Mouse (Mus musculus): Measurements from ENCODE around the gene Tesk1. TPM values are rescaled to one million over a fixed set of nuclear protein-coding genes. Genes with fewer than 3 reads are reported as not detected.

Gene Tesk1
- polyA plus RNA-seq, 1 experiment from 2014 or later: 10.7 TPM

- peaks cover 8% of the 10 kb centered on the region; the same call in 1 of the 2 replicates for H3K4me1 ChIP-seq (replicated peaks; ENCODE audit: control insufficient read depth, insufficient read depth, low read length)
- DNase-seq (ENCODE audit: low spot score) (peak; percentile 61), ATAC-seq (replicated peaks; ENCODE audit: low FRiP score) (0 out of 2 replicates have a peak, but pooled peaks have one; percentile 27)
- no peak overlapping the region for H3K4me3 ChIP-seq (ENCODE audit: low read depth, low read length)
- no peak overlapping the region for H3K27ac ChIP-seq (ENCODE audit: low read depth, low read length)
- 27% methylated on average over 10 of the region's 10 CpGs for WGBS
- H3K36me3 ChIP-seq (ENCODE audit: control insufficient read depth, insufficient read depth, low read length): no peaks in the 10 kb centered on the region
- no peaks in the 10 kb centered on the region for H3K27me3 ChIP-seq (ENCODE audit: control insufficient read depth, insufficient read depth, low read length)
- no peak overlapping the region for H3K4me2 ChIP-seq (ENCODE audit: low read depth, low read length, severe bottlenecking)
- H3K9ac ChIP-seq (ENCODE audit: low read length): no peak overlapping the region
- H3K9me3 ChIP-seq (ENCODE audit: control insufficient read depth, low read length): no peaks in the 10 kb centered on the region
These were observed 40.8 kb upstream of the Tesk1 start for GRCm38 (mm10) chr4:43400976-43401375.

GRCm38 (mm10) chr4:43401486-43401885 lies 40.3 kb upstream of the Tesk1 start:
- DNase-seq (ENCODE audit: low spot score) (peak; percentile 40), ATAC-seq (replicated peaks; ENCODE audit: low FRiP score) (no peak)
- Histone ChIP-seq H3K4me3 (ENCODE audit: low read depth, low read length) (no peak overlapping the region), H3K4me2 (ENCODE audit: low read depth, low read length, severe bottlenecking) (no peak overlapping the region), H3K9me3 (ENCODE audit: control insufficient read depth, low read length) (no peaks in the 10 kb centered on the region), H3K9ac (ENCODE audit: low read length) (no peak overlapping the region), H3K27me3 (ENCODE audit: control insufficient read depth, insufficient read depth, low read length) (no peaks in the 10 kb centered on the region), H3K27ac (ENCODE audit: low read depth, low read length) (no peak overlapping the region), H3K4me1 (replicated peaks; ENCODE audit: control insufficient read depth, insufficient read depth, low read length) (peaks cover 9% of the 10 kb centered on the region; the same call in 1 of the 2 replicates), H3K36me3 (ENCODE audit: control insufficient read depth, insufficient read depth, low read length) (no peaks in the 10 kb centered on the region)
- 91% methylated on average over 10 of the region's 10 CpGs for WGBS

- H3K27me3 ChIP-seq (ENCODE audit: control insufficient read depth, insufficient read depth, low read length): no peaks in the 10 kb centered on the region
- no peaks in the 10 kb centered on the region for H3K36me3 ChIP-seq (ENCODE audit: control insufficient read depth, insufficient read depth, low read length)
- H3K4me1 ChIP-seq (replicated peaks; ENCODE audit: control insufficient read depth, insufficient read depth, low read length): peaks cover 9% of the 10 kb centered on the region; the same call in 1 of the 2 replicates
These were observed 39.5 kb upstream of the Tesk1 start for GRCm38 (mm10) chr4:43402212-43402611.

GRCm38 (mm10) chr4:43404697-43405096 lies 37.0 kb upstream of the Tesk1 start:
- Histone ChIP-seq H3K4me2 (ENCODE audit: low read depth, low read length, severe bottlenecking) (no peak overlapping the region), H3K27ac (ENCODE audit: low read depth, low read length) (no peak overlapping the region), H3K36me3 (ENCODE audit: control insufficient read depth, insufficient read depth, low read length) (no peaks in the 10 kb centered on the region), H3K9me3 (ENCODE audit: control insufficient read depth, low read length) (no peaks in the 10 kb centered on the region), H3K27me3 (ENCODE audit: control insufficient read depth, insufficient read depth, low read length) (no peaks in the 10 kb centered on the region), H3K4me1 (replicated peaks; ENCODE audit: control insufficient read depth, insufficient read depth, low read length) (peaks cover 11% of the 10 kb centered on the region; the same call in 1 of the 2 replicates), H3K9ac (ENCODE audit: low read length) (no peak overlapping the region), H3K4me3 (ENCODE audit: low read depth, low read length) (no peak overlapping the region)
- no peak for DNase-seq (ENCODE audit: low spot score)
- 90% methylated on average over 10 of the region's 10 CpGs for WGBS
- no peak for ATAC-seq (replicated peaks; ENCODE audit: low FRiP score)

More at GRCm38 (mm10) chr4:43402212-43402611, 39.5 kb upstream of the Tesk1 start:
- Histone ChIP-seq H3K9me3 (ENCODE audit: control insufficient read depth, low read length) (no peaks in the 10 kb centered on the region), H3K9ac (ENCODE audit: low read length) (no peak overlapping the region), H3K4me3 (ENCODE audit: low read depth, low read length) (no peak overlapping the region), H3K27ac (ENCODE audit: low read depth, low read length) (no peak overlapping the region), H3K4me2 (ENCODE audit: low read depth, low read length, severe bottlenecking) (no peak overlapping the region)
- WGBS: 87% methylated on average over 9 of the region's 9 CpGs
- DNase-seq (ENCODE audit: low spot score) (no peak), ATAC-seq (replicated peaks; ENCODE audit: low FRiP score) (no peak)

- peak overlapping the region; percentile 66 for H3K4me2 ChIP-seq (ENCODE audit: low read depth, low read length, severe bottlenecking)
- peak overlapping the region; percentile 68 for H3K9ac ChIP-seq (ENCODE audit: low read length)
- ATAC-seq (replicated peaks; ENCODE audit: low FRiP score): peak; percentile 93
These were observed 35.4 kb upstream of the Tesk1 start for GRCm38 (mm10) chr4:43406162-43406971.

GRCm38 (mm10) chr4:43407071-43407920 lies 34.4 kb upstream of the Tesk1 start:
- Histone ChIP-seq H3K4me3 (ENCODE audit: low read depth, low read length) (peak overlapping the region; percentile 41), H3K4me1 (replicated peaks; ENCODE audit: control insufficient read depth, insufficient read depth, low read length) (peaks cover 6% of the 10 kb centered on the region; the same call in 1 of the 2 replicates), H3K9ac (ENCODE audit: low read length) (peak overlapping the region; percentile 68), H3K36me3 (ENCODE audit: control insufficient read depth, insufficient read depth, low read length) (no peaks in the 10 kb centered on the region), H3K27ac (ENCODE audit: low read depth, low read length) (0 out of 2 replicates have a peak overlapping the region, but pooled peaks have one; percentile 31), H3K9me3 (ENCODE audit: control insufficient read depth, low read length) (no peaks in the 10 kb centered on the region), H3K4me2 (ENCODE audit: low read depth, low read length, severe bottlenecking) (peak overlapping the region; percentile 66), H3K27me3 (ENCODE audit: control insufficient read depth, insufficient read depth, low read length) (no peaks in the 10 kb centered on the region)
- no peak for ATAC-seq (replicated peaks; ENCODE audit: low FRiP score)
- 72% methylated on average over 12 of the region's 12 CpGs for WGBS
- DNase-seq (ENCODE audit: low spot score): peak; percentile 49

More at GRCm38 (mm10) chr4:43406162-43406971, 35.4 kb upstream of the Tesk1 start:
- Histone ChIP-seq H3K27ac (ENCODE audit: low read depth, low read length) (peak overlapping the region; percentile 70; the same call in 1 of the 2 replicates), H3K27me3 (ENCODE audit: control insufficient read depth, insufficient read depth, low read length) (no peaks in the 10 kb centered on the region), H3K9me3 (ENCODE audit: control insufficient read depth, low read length) (no peaks in the 10 kb centered on the region), H3K4me1 (replicated peaks; ENCODE audit: control insufficient read depth, insufficient read depth, low read length) (peaks cover 8% of the 10 kb centered on the region; the same call in 1 of the 2 replicates), H3K4me3 (ENCODE audit: low read depth, low read length) (peak overlapping the region; percentile 41), H3K36me3 (ENCODE audit: control insufficient read depth, insufficient read depth, low read length) (no peaks in the 10 kb centered on the region)
- peak; percentile 88 for DNase-seq (ENCODE audit: low spot score)
- whole genome bisulfite sequencing: 1% methylated on average over 28 of the region's 28 CpGs

GRCm38 (mm10) chr4:43414761-43415160 lies 27.0 kb upstream of the Tesk1 start:
- Histone ChIP-seq H3K4me2 (ENCODE audit: low read depth, low read length, severe bottlenecking) (no peak overlapping the region), H3K9me3 (ENCODE audit: control insufficient read depth, low read length) (no peaks in the 10 kb centered on the region), H3K4me3 (ENCODE audit: low read depth, low read length) (no peak overlapping the region), H3K4me1 (replicated peaks; ENCODE audit: control insufficient read depth, insufficient read depth, low read length) (no peaks in the 10 kb centered on the region), H3K36me3 (ENCODE audit: control insufficient read depth, insufficient read depth, low read length) (no peaks in the 10 kb centered on the region; the same call in 1 of the 2 replicates), H3K27me3 (ENCODE audit: control insufficient read depth, insufficient read depth, low read length) (no peaks in the 10 kb centered on the region), H3K9ac (ENCODE audit: low read length) (no peak overlapping the region), H3K27ac (ENCODE audit: low read depth, low read length) (no peak overlapping the region)
- WGBS: 91% methylated on average over 14 of the region's 14 CpGs
- DNase-seq (ENCODE audit: low spot score): no peak
- no peak for ATAC-seq (replicated peaks; ENCODE audit: low FRiP score)

Measured in forebrain, embryonic 11.5 days (tissue).